8 mouse cellular contexts compared by ENCODE assay signal in the genomic region with DNA sequence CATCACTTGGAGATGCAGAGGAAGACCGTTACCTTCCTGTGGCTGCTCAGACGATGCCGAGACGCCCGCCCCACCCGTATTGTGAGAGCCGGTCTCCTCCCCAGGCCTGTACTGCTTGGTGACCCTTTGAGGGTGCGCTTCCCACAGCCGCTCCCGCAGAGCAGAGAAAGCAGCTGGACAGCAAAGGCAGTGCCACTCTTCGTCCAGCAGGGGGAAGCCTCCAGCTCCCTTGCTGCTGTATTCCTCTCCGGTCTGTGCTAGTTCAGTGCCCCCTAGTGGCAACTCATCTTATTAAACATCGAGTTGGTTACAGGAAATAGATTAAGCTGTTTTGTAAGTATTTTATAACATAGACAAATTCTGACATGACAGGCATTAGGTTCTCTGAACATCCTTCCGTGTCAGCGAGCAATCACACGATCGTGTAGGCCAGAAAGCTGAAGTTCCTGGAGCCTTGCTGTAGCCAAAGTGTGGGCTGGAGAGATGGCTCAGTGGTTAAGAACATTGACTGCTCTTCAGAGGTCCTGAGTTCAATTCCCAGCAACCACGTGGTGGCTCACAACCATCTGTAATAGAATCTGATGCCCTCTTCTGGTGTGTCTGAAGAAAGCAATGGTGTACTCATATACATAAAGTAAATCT.
DNase-seq lines count a peak whose midpoint lies in the region; ATAC-seq and TF ChIP-seq lines count a peak whose summit lies in the region.

No protein-coding gene starts in this region.

- 4% methylated on average over 18 of the region's 18 CpGs for WGBS in embryonic facial prominence, embryonic 13.5 days
- 7% methylated on average over 18 of the region's 18 CpGs for WGBS in limb, embryonic 12.5 days
- WGBS in midbrain, embryonic 15.5 days = 7% methylated on average over 18 of the region's 18 CpGs
- WGBS in spleen, adult 2 months = 9% methylated on average over 18 of the region's 18 CpGs

- peak overlapping the region; percentile 62 for H3K4me2 ChIP-seq in embryonic facial prominence, embryonic 13.5 days
- peak overlapping the region; percentile 51 for H3K4me2 ChIP-seq in limb, embryonic 12.5 days
- peak overlapping the region; percentile 50 for H3K4me2 ChIP-seq in midbrain, embryonic 15.5 days

- peaks cover 6% of the 10 kb centered on the region for H3K4me1 ChIP-seq in embryonic facial prominence, embryonic 13.5 days
- H3K4me1 ChIP-seq in limb, embryonic 12.5 days (replicated peaks) = peaks cover 20% of the 10 kb centered on the region
- H3K4me1 ChIP-seq in midbrain, embryonic 15.5 days = no peaks in the 10 kb centered on the region
- no peaks in the 10 kb centered on the region for H3K4me1 ChIP-seq in spleen, adult 2 months (ENCODE audit: control insufficient read depth, insufficient read depth, insufficient read length)

- TF ChIP-seq CTCF in spleen, adult 2 months (IDR thresholded peaks at IDR 0.05; ENCODE audit: extremely low read depth, insufficient read depth, insufficient read length, insufficient replicate concordance) = peak; percentile 100

- TF ChIP-seq POLR2A in spleen, adult 2 months (IDR thresholded peaks at IDR 0.05; ENCODE audit: low read depth, low read length) = no peak

- H3K9me3 ChIP-seq in embryonic facial prominence, embryonic 13.5 days = no peaks in the 10 kb centered on the region
- no peaks in the 10 kb centered on the region for H3K9me3 ChIP-seq in limb, embryonic 12.5 days
- no peaks in the 10 kb centered on the region for H3K9me3 ChIP-seq in midbrain, embryonic 15.5 days

- H3K27me3 ChIP-seq in embryonic facial prominence, embryonic 13.5 days = no peaks in the 10 kb centered on the region
- no peaks in the 10 kb centered on the region for H3K27me3 ChIP-seq in limb, embryonic 12.5 days
- no peaks in the 10 kb centered on the region for H3K27me3 ChIP-seq in midbrain, embryonic 15.5 days (replicated peaks)
- no peaks in the 10 kb centered on the region for H3K27me3 ChIP-seq in spleen, adult 2 months (ENCODE audit: control insufficient read depth, insufficient read depth, low read length)

- peak; percentile 84; the same call in 1 of the 2 replicates for ATAC-seq in embryonic facial prominence, embryonic 13.5 days (ENCODE audit: insufficient number of reproducible peaks, insufficient read depth, low FRiP score, low TSS enrichment, low read depth)
- peak; percentile 93 for ATAC-seq in limb, embryonic 12.5 days (ENCODE audit: insufficient number of reproducible peaks, insufficient read depth, low FRiP score, low TSS enrichment, low read depth)
- ATAC-seq in midbrain, embryonic 15.5 days (replicated peaks) = peak; percentile 90

- H3K27ac ChIP-seq in embryonic facial prominence, embryonic 13.5 days = no peak overlapping the region
- H3K27ac ChIP-seq in limb, embryonic 12.5 days = no peak overlapping the region
- H3K27ac ChIP-seq in midbrain, embryonic 15.5 days = no peak overlapping the region
- no peak overlapping the region for H3K27ac ChIP-seq in spleen, adult 2 months (ENCODE audit: insufficient read depth, low read length)

- peak overlapping the region; percentile 23; the same call in 1 of the 2 replicates for H3K9ac ChIP-seq in embryonic facial prominence, embryonic 13.5 days
- peak overlapping the region; percentile 19; the same call in 1 of the 2 replicates for H3K9ac ChIP-seq in limb, embryonic 12.5 days (replicated peaks)
- peak overlapping the region; percentile 26; the same call in 1 of the 2 replicates for H3K9ac ChIP-seq in midbrain, embryonic 15.5 days

- H3K36me3 ChIP-seq in embryonic facial prominence, embryonic 13.5 days = no peaks in the 10 kb centered on the region
- no peaks in the 10 kb centered on the region for H3K36me3 ChIP-seq in limb, embryonic 12.5 days
- H3K36me3 ChIP-seq in midbrain, embryonic 15.5 days (replicated peaks) = no peaks in the 10 kb centered on the region
- no peaks in the 10 kb centered on the region for H3K36me3 ChIP-seq in spleen, adult 2 months (ENCODE audit: control insufficient read depth, insufficient read depth, low read length)

- DNase-seq in 416B (ENCODE audit: low read depth) = peak; percentile 95
- peak; percentile 48 to 73 for DNase-seq in adrenal gland, postnatal 4 days (ENCODE audit: low spot score in 2 of 2)
- DNase-seq in heart, adult 8-10 months (ENCODE audit: low spot score) = peak; percentile 91
- peak; percentile 78 to 82 for DNase-seq in kidney, adult 8-10 months
- DNase-seq in spleen, adult 2 months (ENCODE audit: low read depth in 1 of 2, low spot score in 2 of 2) = peak; percentile 81 to 82

- H3K4me3 ChIP-seq in embryonic facial prominence, embryonic 13.5 days = peak overlapping the region; percentile 36
- peak overlapping the region; percentile 19; the same call in 1 of the 2 replicates for H3K4me3 ChIP-seq in limb, embryonic 12.5 days (replicated peaks)
- H3K4me3 ChIP-seq in midbrain, embryonic 15.5 days = peak overlapping the region; percentile 26
- no peak overlapping the region for H3K4me3 ChIP-seq in spleen, adult 2 months (ENCODE audit: extremely low read depth, insufficient read depth, insufficient read length)
